Mouse (Mus musculus) heart, adult 2 months (tissue): ENCODE measurements around the gene Nhp2. TPM values are rescaled to one million over a fixed set of nuclear protein-coding genes. Genes with fewer than 3 reads are reported as not detected.
A peak's percentile ranks its signal among the peaks of the same experiment; 100 is the strongest.

Experiments
- DNase-seq, 2 experiments: peaks; one replicate each; pipeline ENCODE4 v3.0.0; 2021
- H3K27ac ChIP-seq: fragments of 200-600 bp; 2 replicates; pipeline ENCODE4 v1.8.1; 2022
- H3K27me3 ChIP-seq: fragments of 200-500 bp; 2 replicates; pipeline ENCODE4 v1.6.1; 2012; ENCODE audit warnings: mild to moderate bottlenecking, low read length, inconsistent platforms, mixed read lengths; ENCODE audit not compliant: control insufficient read depth, insufficient read depth
- H3K36me3 ChIP-seq: fragments of 200-500 bp; 2 replicates; pipeline ENCODE4 v1.6.1; 2012; ENCODE audit warnings: low read length, inconsistent platforms; ENCODE audit not compliant: control insufficient read depth, insufficient read depth
- H3K4me1 ChIP-seq: fragments of 200-500 bp; 2 replicates; pipeline ENCODE4 v1.6.1; 2011; ENCODE audit warnings: low read length; ENCODE audit not compliant: control insufficient read depth, insufficient read depth
- H3K4me3 ChIP-seq: fragments of 200-600 bp; 2 replicates; pipeline ENCODE4 v1.8.1; 2022
- H3K79me2 ChIP-seq: fragments of 200-500 bp; replicated peaks from 2 replicates; pipeline ENCODE4 v1.6.1; 2012; ENCODE audit warnings: mild to moderate bottlenecking, inconsistent platforms, low read length, moderate library complexity, mixed read lengths; ENCODE audit not compliant: control insufficient read depth, insufficient read depth
- H3K9ac ChIP-seq: fragments of 200-500 bp; 2 replicates; pipeline ENCODE4 v1.6.1; 2012; ENCODE audit warnings: low read depth, mild to moderate bottlenecking, control low read depth, inconsistent platforms, low read length, mixed read lengths
- CTCF ChIP-seq: fragments of 200-600 bp; IDR thresholded peaks from 2 replicates; pipeline ENCODE4 v1.8.1; 2022; ENCODE audit warnings: antibody characterized with exemption, mild to moderate bottlenecking, moderate library complexity
- EP300 ChIP-seq: fragments of 200-500 bp; IDR thresholded peaks from 2 replicates; pipeline ENCODE4 v1.6.1; 2011; ENCODE audit warnings: low read depth, low read length, control low read depth; ENCODE audit not compliant: insufficient read depth
- POLR2A ChIP-seq: fragments of 200-500 bp; IDR thresholded peaks from 2 replicates; pipeline ENCODE4 v1.6.1; 2011; ENCODE audit warnings: mild to moderate bottlenecking, low read depth, low read length, control low read depth; ENCODE audit not compliant: insufficient read depth
- WGBS: fragments of 180-500 bp; shearing (Covaris S2); methylation state at CpG from one replicate; pipeline ENCODE4 v1.1.7; 2018; 5-methylcytosine and 5-hydroxymethylcytosine counted together
- intact Hi-C: fragments of 180-260 bp; cut with DNase I; formaldehyde crosslinking; loops from one replicate; pipeline ENCODE4 v1.15.1; 2025
- long read RNA-seq: library from polyadenylated mRNA; stranded (forward); transcript quantifications from one replicate; pipeline ENCODE4 v2.0.0, GENCODE M21; 2021
- polyA plus RNA-seq: library from polyadenylated mRNA; depleted of rRNA; stranded (reverse); fragments of >200 nt; gene quantifications from 2 replicates; pipeline ENCODE4 v1.2.3, GENCODE M21; 2012; rRNA removed
- total RNA-seq, 2 experiments: library from RNA; stranded (reverse); gene quantifications; 2 replicates each; pipeline ENCODE4 v1.2.3; 2021

The Nhp2 gene
- 10 to 100 TPM; 18.4 to 24.8 TPM for total RNA-seq
- polyA plus RNA-seq = 18.5 and 19.0 TPM in 2 replicates
- long read RNA-seq, transcript Nhp2-202 (4 exons, 1,042 nt) = major isoform, 27 of 29 reads
- long read RNA-seq, partial matches to known transcripts = 0 of 29 reads
- long read RNA-seq, other reads (novel, unspliced or antisense) = 1 of 29 reads

- intact Hi-C loops = loop anchor here (2.0 to 5.0 kb wide), 3 partner anchors 15 to 138 kb away; partner anchors contain the start of gene Rmnd5b
- TF ChIP-seq POLR2A (no peak; the same call in 1 of the 2 replicates), CTCF (0 out of 2 replicates have a peak, but pooled peaks have one; percentile 3)
- Histone ChIP-seq H3K27me3 (no peaks in the 10 kb centered on the region), H3K4me1 (peaks cover 4% of the 10 kb centered on the region), H3K79me2 (no peaks in the 10 kb centered on the region), H3K27ac (peak within 1 kb of the TSS; percentile 69), H3K4me3 (peak within 1 kb of the TSS; percentile 67), H3K9ac (peak within 1 kb of the TSS; percentile 81), H3K36me3 (no peaks in the 10 kb centered on the region)
- peak; percentile 92 to 94 for DNase-seq
- under 1% methylated on average over 51 of the region's 51 CpGs for WGBS
These were observed at the start of gene Nhp2 for GRCm38 (mm10) chr11:51619409-51620060. TSS of gene Nhp2 (plus strand) at chr11:51619735.

DNA sequence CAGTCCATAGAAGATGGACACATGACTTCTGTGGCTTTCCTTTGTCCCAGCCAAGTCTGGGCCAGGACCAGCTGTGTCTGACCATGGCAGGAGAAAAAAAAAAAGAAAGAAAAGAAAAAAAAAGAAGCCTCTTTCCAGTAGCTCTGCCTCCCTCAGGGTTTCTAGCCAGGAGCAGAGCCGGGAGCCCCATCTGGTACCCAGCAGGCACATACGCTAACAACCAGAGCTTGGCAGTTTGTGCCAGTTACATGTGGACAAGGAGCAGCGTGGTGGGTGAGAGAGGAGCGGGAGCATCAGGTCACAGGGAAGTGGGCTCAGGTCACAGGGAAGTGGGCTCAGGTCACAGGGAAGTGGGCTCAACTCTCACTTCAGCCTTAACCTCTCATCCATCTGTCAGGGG, 43.1 kb upstream of the Nhp2 start:
- no peak overlapping the region for H3K4me3 ChIP-seq
- intact Hi-C loops = no loop called here
- TF ChIP-seq POLR2A = no peak
- no peak for TF ChIP-seq CTCF
- TF ChIP-seq EP300 = no peak
- WGBS = 73% methylated on average over 4 of the region's 4 CpGs
- H3K4me1 ChIP-seq = no peaks in the 10 kb centered on the region
- H3K27me3 ChIP-seq = no peaks in the 10 kb centered on the region
- no peak overlapping the region for H3K27ac ChIP-seq
- H3K9ac ChIP-seq = no peak overlapping the region
- H3K36me3 ChIP-seq = no peaks in the 10 kb centered on the region
- DNase-seq = no peak
- no peaks in the 10 kb centered on the region for H3K79me2 ChIP-seq

- Histone ChIP-seq H3K9ac (no peak overlapping the region), H3K36me3 (no peaks in the 10 kb centered on the region), H3K27ac (no peak overlapping the region), H3K4me1 (no peaks in the 10 kb centered on the region), H3K4me3 (no peak overlapping the region), H3K79me2 (no peaks in the 10 kb centered on the region), H3K27me3 (no peaks in the 10 kb centered on the region)
- no peak for TF ChIP-seq POLR2A
- no peak for TF ChIP-seq EP300
- no peak for TF ChIP-seq CTCF
- DNase-seq = no peak
- intact Hi-C loops = no loop called here
- 75% methylated on average over 7 of the region's 7 CpGs for WGBS
These were observed 41.9 kb upstream of the Nhp2 start for GRCm38 (mm10) chr11:51577587-51577986.

DNA sequence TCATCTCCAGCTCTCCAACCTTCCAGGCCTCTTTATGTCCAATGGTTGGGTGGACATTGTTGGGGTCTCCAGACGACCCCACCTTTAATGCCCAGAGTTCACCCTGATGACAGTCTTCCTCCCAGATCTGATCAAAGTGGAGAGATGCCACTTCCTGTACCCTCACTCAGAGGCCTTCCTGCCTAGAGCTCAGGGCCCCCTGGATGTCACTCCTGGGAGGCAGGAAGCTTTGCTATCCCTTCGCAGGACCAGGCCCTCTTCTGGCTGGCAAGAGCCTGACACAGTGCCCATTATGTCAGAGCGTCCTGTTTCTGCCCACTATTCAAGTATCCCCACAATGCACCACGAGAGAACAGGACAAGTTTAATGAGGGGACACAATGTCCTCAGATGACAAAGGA, 40.5 kb upstream of the Nhp2 start:
- H3K36me3 ChIP-seq = no peaks in the 10 kb centered on the region
- no peak overlapping the region for H3K9ac ChIP-seq
- WGBS = 62% methylated on average over 4 of the region's 4 CpGs
- TF ChIP-seq EP300 = no peak
- TF ChIP-seq CTCF = no peak
- TF ChIP-seq POLR2A = no peak
- H3K4me3 ChIP-seq = no peak overlapping the region
- H3K79me2 ChIP-seq = no peaks in the 10 kb centered on the region
- DNase-seq = no peak
- intact Hi-C loops = no loop called here
- H3K27me3 ChIP-seq = no peaks in the 10 kb centered on the region
- H3K27ac ChIP-seq = no peak overlapping the region
- peaks cover 3% of the 10 kb centered on the region for H3K4me1 ChIP-seq

- peak; percentile 70 to 72 for DNase-seq
- Histone ChIP-seq H3K79me2 (no peaks in the 10 kb centered on the region; the same call in 1 of the 2 replicates), H3K9ac (no peak overlapping the region), H3K27me3 (no peaks in the 10 kb centered on the region), H3K27ac (no peak overlapping the region), H3K4me1 (peaks cover 9% of the 10 kb centered on the region), H3K36me3 (no peaks in the 10 kb centered on the region), H3K4me3 (no peak overlapping the region)
- intact Hi-C loops = no loop called here
- WGBS = 37% methylated on average over 8 of the region's 8 CpGs
- TF ChIP-seq POLR2A = no peak
- TF ChIP-seq CTCF = peak; percentile 77
These were observed 36.8 kb upstream of the Nhp2 start for GRCm38 (mm10) chr11:51582713-51583112.

GRCm38 (mm10) chr11:51584057-51584430, 35.5 kb upstream of the Nhp2 start:
- Histone ChIP-seq H3K79me2 (no peaks in the 10 kb centered on the region; the same call in 1 of the 2 replicates), H3K4me1 (peaks cover 9% of the 10 kb centered on the region), H3K4me3 (peak overlapping the region; percentile 76), H3K27me3 (no peaks in the 10 kb centered on the region), H3K27ac (peak overlapping the region; percentile 99), H3K36me3 (no peaks in the 10 kb centered on the region), H3K9ac (peak overlapping the region; percentile 91)
- 8% methylated on average over 9 of the region's 9 CpGs for WGBS
- intact Hi-C loops = loop anchor here (2.0 kb wide), 1 partner anchor 23 kb away; the partner anchor contains the start of gene Hnrnpab
- peak in 1 of 2 experiments; percentile 65 for DNase-seq
- TF ChIP-seq CTCF (no peak), POLR2A (no peak), EP300 (no peak)
